Comparison of ENCODE assay signal across 8 mouse cellular contexts in the genomic region with DNA sequence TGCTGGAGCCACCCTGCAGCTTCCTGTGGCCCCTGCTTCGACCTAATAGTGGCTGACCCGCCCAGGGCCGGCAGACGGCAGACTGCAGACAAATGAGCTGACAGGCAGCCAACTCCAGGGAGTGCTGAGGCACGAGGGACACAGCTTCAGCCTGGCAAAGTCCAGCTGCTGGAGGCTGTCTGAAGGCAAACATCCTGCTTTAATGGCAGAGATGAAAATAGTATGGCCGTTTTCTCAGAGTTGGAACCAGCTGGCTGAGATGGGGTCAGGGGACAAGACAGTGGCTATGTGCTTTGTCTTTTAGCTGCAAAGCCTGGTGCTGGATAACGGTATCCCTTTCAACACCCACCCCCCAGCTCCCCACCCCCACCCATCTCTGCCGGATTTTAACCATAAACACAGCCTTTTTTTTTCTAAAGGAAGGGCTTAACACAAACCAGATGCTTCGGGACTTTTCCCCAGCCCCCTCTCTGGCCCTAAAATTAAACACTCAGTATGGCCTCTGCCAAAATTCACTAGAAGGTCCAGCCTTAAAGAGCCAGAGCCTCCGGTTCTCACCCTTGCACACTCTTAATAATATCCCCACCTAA. TPM values are rescaled to one million over a fixed set of nuclear protein-coding genes. Genes with fewer than 3 reads are reported as not detected.
DNase-seq lines count a peak whose midpoint lies in the region; ATAC-seq and TF ChIP-seq lines count a peak whose summit lies in the region.

No protein-coding gene starts in this region.

- ATAC-seq in heart, embryonic 12.5 days (ENCODE audit: insufficient number of reproducible peaks, low FRiP score), result peak; percentile 80
- peak; percentile 92 for ATAC-seq in kidney, embryonic 15.5 days (replicated peaks; ENCODE audit: low FRiP score)
- ATAC-seq in liver, embryonic 12.5 days, result peak; percentile 66
- no peak for ATAC-seq in neural tube, embryonic 11.5 days (ENCODE audit: insufficient read depth, low FRiP score, low TSS enrichment)

- peak; percentile 39 to 51 for DNase-seq in left cerebral cortex, adult 2 months (ENCODE audit: extremely low spot score in 1 of 2, low spot score in 2 of 2)
- no peak for DNase-seq in left cerebral cortex, adult 11 months (ENCODE audit: low spot score)
- peak; percentile 69 for DNase-seq in neural tube, embryonic 11.5 days (ENCODE audit: low spot score)
- DNase-seq in urinary bladder, postnatal 36 days (ENCODE audit: low spot score in 2 of 2), result peak; percentile 66 to 75

- H3K9me3 ChIP-seq in heart, embryonic 12.5 days (replicated peaks), result no peaks in the 10 kb centered on the region
- 0 out of 2 replicates have a peak, but pooled peaks cover 3% of the 10 kb centered on the region for H3K9me3 ChIP-seq in kidney, embryonic 15.5 days (replicated peaks)
- H3K9me3 ChIP-seq in liver, embryonic 12.5 days (replicated peaks), result no peaks in the 10 kb centered on the region
- no peaks in the 10 kb centered on the region for H3K9me3 ChIP-seq in neural tube, embryonic 11.5 days (ENCODE audit: control insufficient read depth, low read length)

- H3K4me1 ChIP-seq in embryonic fibroblast, embryonic 13.5 days (ENCODE audit: control insufficient read depth, insufficient read depth, low read length), result peaks cover 50% of the 10 kb centered on the region
- H3K4me1 ChIP-seq in heart, embryonic 12.5 days (replicated peaks), result peaks cover 78% of the 10 kb centered on the region
- H3K4me1 ChIP-seq in kidney, embryonic 15.5 days, result peaks cover 65% of the 10 kb centered on the region
- H3K4me1 ChIP-seq in liver, embryonic 12.5 days, result peaks cover 54% of the 10 kb centered on the region
- H3K4me1 ChIP-seq in neural tube, embryonic 11.5 days (ENCODE audit: control insufficient read depth, insufficient read depth, low read length), result peaks cover 34% of the 10 kb centered on the region

- no peaks in the 10 kb centered on the region for H3K27me3 ChIP-seq in heart, embryonic 12.5 days (replicated peaks)
- H3K27me3 ChIP-seq in kidney, embryonic 15.5 days, result no peaks in the 10 kb centered on the region
- no peaks in the 10 kb centered on the region for H3K27me3 ChIP-seq in liver, embryonic 12.5 days (replicated peaks)
- no peaks in the 10 kb centered on the region for H3K27me3 ChIP-seq in neural tube, embryonic 11.5 days (ENCODE audit: control insufficient read depth, insufficient read depth, low read length)

- H3K4me3 ChIP-seq in left cerebral cortex, adult 2 months, result no peak overlapping the region
- H3K4me3 ChIP-seq in embryonic fibroblast, embryonic 13.5 days (ENCODE audit: insufficient read depth, low read length), result no peak overlapping the region
- no peak overlapping the region; the same call in 1 of the 2 replicates for H3K4me3 ChIP-seq in heart, embryonic 12.5 days
- no peak overlapping the region for H3K4me3 ChIP-seq in kidney, embryonic 15.5 days (replicated peaks)
- H3K4me3 ChIP-seq in liver, embryonic 12.5 days, result no peak overlapping the region
- no peak overlapping the region for H3K4me3 ChIP-seq in neural tube, embryonic 11.5 days (ENCODE audit: low read depth, low read length)

- 2% methylated on average over 10 of the region's 10 CpGs for WGBS in heart, embryonic 12.5 days
- 5% methylated on average over 10 of the region's 10 CpGs for WGBS in kidney, embryonic 15.5 days
- WGBS in liver, embryonic 12.5 days (ENCODE audit: insufficient replicate concordance), result 9% methylated on average over 10 of the region's 10 CpGs
- 8% methylated on average over 10 of the region's 10 CpGs for WGBS in neural tube, embryonic 11.5 days

- peaks cover 17% of the 10 kb centered on the region for H3K36me3 ChIP-seq in heart, embryonic 12.5 days
- H3K36me3 ChIP-seq in kidney, embryonic 15.5 days, result peaks cover 14% of the 10 kb centered on the region
- 0 out of 2 replicates have a peak, but pooled peaks cover 5% of the 10 kb centered on the region for H3K36me3 ChIP-seq in liver, embryonic 12.5 days
- H3K36me3 ChIP-seq in neural tube, embryonic 11.5 days (ENCODE audit: control insufficient read depth, insufficient read depth, low read length), result no peaks in the 10 kb centered on the region

- peak overlapping the region; percentile 48 for H3K4me2 ChIP-seq in heart, embryonic 12.5 days
- H3K4me2 ChIP-seq in kidney, embryonic 15.5 days, result peak overlapping the region; percentile 47
- peak overlapping the region; percentile 29 for H3K4me2 ChIP-seq in liver, embryonic 12.5 days
- H3K4me2 ChIP-seq in neural tube, embryonic 11.5 days (ENCODE audit: low read depth), result 0 out of 2 replicates have a peak overlapping the region, but pooled peaks have one; percentile 19

- peak; percentile 34; the same call in 1 of the 2 replicates for TF ChIP-seq POLR2A in embryonic fibroblast, embryonic 13.5 days (IDR thresholded peaks at IDR 0.05; ENCODE audit: low read depth, low read length)

- intact Hi-C loops in left cerebral cortex, adult 2 months (cut with DNase I), result no loop called here

- peak overlapping the region; percentile 1; the same call in 1 of the 2 replicates for H3K27ac ChIP-seq in left cerebral cortex, adult 2 months
- peak overlapping the region; percentile 99 for H3K27ac ChIP-seq in embryonic fibroblast, embryonic 13.5 days (ENCODE audit: insufficient read depth, low read length)
- peak overlapping the region; percentile 92 for H3K27ac ChIP-seq in heart, embryonic 12.5 days (ENCODE audit: poor library complexity, severe bottlenecking)
- peak overlapping the region; percentile 91 for H3K27ac ChIP-seq in kidney, embryonic 15.5 days
- H3K27ac ChIP-seq in liver, embryonic 12.5 days, result peak overlapping the region; percentile 77
- H3K27ac ChIP-seq in neural tube, embryonic 11.5 days (ENCODE audit: low read depth, low read length), result peak overlapping the region; percentile 73

- no peak; the same call in 1 of the 2 replicates for TF ChIP-seq CTCF in left cerebral cortex, adult 2 months (IDR thresholded peaks at IDR 0.05)
- TF ChIP-seq CTCF in embryonic fibroblast, embryonic 13.5 days (IDR thresholded peaks at IDR 0.05; ENCODE audit: borderline replicate concordance, insufficient read depth, low read length), result no peak

- peak overlapping the region; percentile 47 for H3K9ac ChIP-seq in heart, embryonic 12.5 days
- H3K9ac ChIP-seq in kidney, embryonic 15.5 days, result no peak overlapping the region
- H3K9ac ChIP-seq in liver, embryonic 12.5 days, result no peak overlapping the region
- peak overlapping the region; percentile 33 for H3K9ac ChIP-seq in neural tube, embryonic 11.5 days (ENCODE audit: low read length)

RNA-seq across cellular contexts. Expression of a gene that starts 30.0 kb away (rescaled TPM):
- 100 to 1,000 TPM; 125 to 130 TPM for total RNA-seq in left cerebral cortex, adult 2 months (2021)
- 488 and 794 TPM in 2 replicates for polyA plus RNA-seq in embryonic fibroblast, embryonic 13.5 days (2011; ENCODE audit: insufficient read length, low read depth, missing spikeins)
- polyA plus RNA-seq in heart, embryonic 12.5 days (2016; fragmentation: Nextera tagmentation; extraction: Ambion mirVana), result 63.6 and 65.0 TPM in 2 replicates
- 46.0 and 47.6 TPM in 2 replicates for polyA plus RNA-seq in kidney, embryonic 15.5 days (2015; fragmentation: Nextera tagmentation; extraction: Ambion mirVana)
- 15.6 and 15.9 TPM in 2 replicates for polyA plus RNA-seq in liver, embryonic 12.5 days (2016; fragmentation: Nextera tagmentation; extraction: Ambion mirVana)
- 20.6 and 26.4 TPM in 2 replicates for polyA plus RNA-seq in neural tube, embryonic 11.5 days (2014; fragmentation: Nextera tagmentation; extraction: Ambion mirVana)

Comparison
In these comparisons a context has a peak if more than half of its experiments do, and no peak if none do; other contexts are left out.
1. H3K27ac ChIP-seq: peak in every context shown above with its lines; median percentile 99 in embryonic fibroblast, embryonic 13.5 days; 92 in heart, embryonic 12.5 days; 91 in kidney, embryonic 15.5 days; 77 in liver, embryonic 12.5 days; 73 in neural tube, embryonic 11.5 days; 1 in left cerebral cortex, adult 2 months.
2. H3K9ac ChIP-seq: peak in heart, embryonic 12.5 days (single experiment) and neural tube, embryonic 11.5 days (single experiment); none in kidney, embryonic 15.5 days (single experiment) and liver, embryonic 12.5 days (single experiment).
3. Peak in every context shown above with its lines, with median percentiles within 50 percentile points of each other: H3K4me2 ChIP-seq.